Mouse (Mus musculus): ENCODE results near the gene Cenpu. TPM values are rescaled to one million over a fixed set of nuclear protein-coding genes. Genes with fewer than 3 reads are reported as not detected.

Cenpu gene
- polyA plus RNA-seq (2015; fragmentation: Nextera tagmentation; extraction: Ambion mirVana) = 10.1 and 10.5 TPM in 2 replicates

GRCm38 (mm10) chr8:46551615-46552440 is at the start of gene Cenpu:
TSS of gene Cenpu (plus strand) at chr8:46552028.
- no peaks in the 10 kb centered on the region for H3K9me3 ChIP-seq (replicated peaks)
- no peaks in the 10 kb centered on the region for H3K27me3 ChIP-seq
- H3K27ac ChIP-seq (replicated peaks) = peak within 1 kb of the TSS; percentile 83
- H3K4me3 ChIP-seq (replicated peaks) = peak within 1 kb of the TSS; percentile 75
- peak within 1 kb of the TSS; percentile 64 for H3K4me2 ChIP-seq (replicated peaks)
- H3K9ac ChIP-seq = peak within 1 kb of the TSS; percentile 54
- peaks cover 13% of the 10 kb centered on the region for H3K4me1 ChIP-seq
- WGBS = under 1% methylated on average over 50 of the region's 50 CpGs
- no peaks in the 10 kb centered on the region for H3K36me3 ChIP-seq
- ATAC-seq (ENCODE audit: insufficient number of reproducible peaks, low FRiP score, low TSS enrichment, low read depth) = peak; percentile 96

- H3K27me3 ChIP-seq = no peaks in the 10 kb centered on the region
- H3K36me3 ChIP-seq = peaks cover 5% of the 10 kb centered on the region; the same call in 1 of the 2 replicates
- H3K9me3 ChIP-seq (replicated peaks) = no peaks in the 10 kb centered on the region
- 25% methylated on average over 19 of the region's 19 CpGs for WGBS
- H3K4me2 ChIP-seq (replicated peaks) = peak overlapping the region; percentile 44
- H3K27ac ChIP-seq (replicated peaks) = no peak overlapping the region
- peak; percentile 36; the same call in 1 of the 2 replicates for ATAC-seq (ENCODE audit: insufficient number of reproducible peaks, low FRiP score, low TSS enrichment, low read depth)
- peaks cover 20% of the 10 kb centered on the region for H3K4me1 ChIP-seq
- no peak overlapping the region for H3K9ac ChIP-seq
- peak overlapping the region; percentile 30 for H3K4me3 ChIP-seq (replicated peaks)
Observed at GRCm38 (mm10) chr8:46502333-46503071, 49.3 kb upstream of the Cenpu start.

GRCm38 (mm10) chr8:46503072-46503695 is 48.6 kb upstream of the Cenpu start:
- H3K27me3 ChIP-seq = no peaks in the 10 kb centered on the region
- peaks cover 20% of the 10 kb centered on the region for H3K4me1 ChIP-seq
- 76% methylated on average over 12 of the region's 12 CpGs for WGBS
- no peak; the same call in 1 of the 2 replicates for ATAC-seq (ENCODE audit: insufficient number of reproducible peaks, low FRiP score, low TSS enrichment, low read depth)
- H3K9me3 ChIP-seq (replicated peaks) = no peaks in the 10 kb centered on the region
- H3K9ac ChIP-seq = no peak overlapping the region
- H3K4me3 ChIP-seq (replicated peaks) = peak overlapping the region; percentile 30
- H3K36me3 ChIP-seq = peaks cover 5% of the 10 kb centered on the region; the same call in 1 of the 2 replicates
- peak overlapping the region; percentile 44 for H3K4me2 ChIP-seq (replicated peaks)
- H3K27ac ChIP-seq (replicated peaks) = no peak overlapping the region

- peaks cover 24% of the 10 kb centered on the region for H3K4me1 ChIP-seq
Observed at GRCm38 (mm10) chr8:46504196-46504595, 47.6 kb upstream of the Cenpu start.

GRCm38 (mm10) chr8:46508488-46509395 is 43.1 kb upstream of the Cenpu start:
- H3K4me3 ChIP-seq (replicated peaks) = no peak overlapping the region
- H3K4me2 ChIP-seq (replicated peaks) = no peak overlapping the region
- no peaks in the 10 kb centered on the region for H3K9me3 ChIP-seq (replicated peaks)
- peak overlapping the region; percentile 51 for H3K27ac ChIP-seq (replicated peaks)
- 64% methylated on average over 14 of the region's 14 CpGs for WGBS
- H3K27me3 ChIP-seq = no peaks in the 10 kb centered on the region
- H3K9ac ChIP-seq = no peak overlapping the region
- peaks cover 5% of the 10 kb centered on the region; the same call in 1 of the 2 replicates for H3K36me3 ChIP-seq
- H3K4me1 ChIP-seq = peaks cover 15% of the 10 kb centered on the region; the same call in 1 of the 2 replicates
- no peak for ATAC-seq (ENCODE audit: insufficient number of reproducible peaks, low FRiP score, low TSS enrichment, low read depth)

More at GRCm38 (mm10) chr8:46504196-46504595, 47.6 kb upstream of the Cenpu start:
- H3K9me3 ChIP-seq (replicated peaks) = no peaks in the 10 kb centered on the region
- ATAC-seq (ENCODE audit: insufficient number of reproducible peaks, low FRiP score, low TSS enrichment, low read depth) = no peak
- no peaks in the 10 kb centered on the region for H3K27me3 ChIP-seq
- no peak overlapping the region for H3K27ac ChIP-seq (replicated peaks)
- no peak overlapping the region for H3K4me3 ChIP-seq (replicated peaks)
- peaks cover 5% of the 10 kb centered on the region; the same call in 1 of the 2 replicates for H3K36me3 ChIP-seq
- WGBS = 48% methylated on average over 3 of the region's 3 CpGs
- H3K9ac ChIP-seq = no peak overlapping the region
- H3K4me2 ChIP-seq (replicated peaks) = no peak overlapping the region

GRCm38 (mm10) chr8:46509474-46509873 is 42.4 kb upstream of the Cenpu start:
- Histone ChIP-seq H3K27ac (replicated peaks) (0 out of 2 replicates have a peak overlapping the region, but pooled peaks have one; percentile 51), H3K9me3 (replicated peaks) (no peaks in the 10 kb centered on the region), H3K4me2 (replicated peaks) (no peak overlapping the region), H3K36me3 (peaks cover 5% of the 10 kb centered on the region; the same call in 1 of the 2 replicates), H3K4me1 (peaks cover 13% of the 10 kb centered on the region; the same call in 1 of the 2 replicates), H3K9ac (no peak overlapping the region), H3K4me3 (replicated peaks) (no peak overlapping the region), H3K27me3 (no peaks in the 10 kb centered on the region)
- no peak for ATAC-seq (ENCODE audit: insufficient number of reproducible peaks, low FRiP score, low TSS enrichment, low read depth)
- WGBS = 58% methylated on average over 3 of the region's 3 CpGs

- H3K27ac ChIP-seq (replicated peaks) = no peak overlapping the region
- no peaks in the 10 kb centered on the region for H3K27me3 ChIP-seq
- H3K9me3 ChIP-seq (replicated peaks) = no peaks in the 10 kb centered on the region
- ATAC-seq (ENCODE audit: insufficient number of reproducible peaks, low FRiP score, low TSS enrichment, low read depth) = no peak
- H3K4me1 ChIP-seq = peaks cover 13% of the 10 kb centered on the region; the same call in 1 of the 2 replicates
- no peak overlapping the region for H3K4me3 ChIP-seq (replicated peaks)
- H3K4me2 ChIP-seq (replicated peaks) = no peak overlapping the region
- 64% methylated on average over 9 of the region's 9 CpGs for WGBS
- no peak overlapping the region for H3K9ac ChIP-seq
- H3K36me3 ChIP-seq = peaks cover under 1% of the 10 kb centered on the region; the same call in 1 of the 2 replicates
Observed at GRCm38 (mm10) chr8:46511336-46511735, 40.5 kb upstream of the Cenpu start.

- WGBS = 23% methylated on average over 8 of the region's 8 CpGs
- no peak; the same call in 1 of the 2 replicates for ATAC-seq (ENCODE audit: insufficient number of reproducible peaks, low FRiP score, low TSS enrichment, low read depth)
- Histone ChIP-seq H3K4me2 (replicated peaks) (no peak overlapping the region), H3K4me3 (replicated peaks) (no peak overlapping the region), H3K9ac (no peak overlapping the region), H3K27me3 (no peaks in the 10 kb centered on the region), H3K27ac (replicated peaks) (0 out of 2 replicates have a peak overlapping the region, but pooled peaks have one; percentile 7), H3K9me3 (replicated peaks) (no peaks in the 10 kb centered on the region), H3K36me3 (no peaks in the 10 kb centered on the region), H3K4me1 (peaks cover 13% of the 10 kb centered on the region; the same call in 1 of the 2 replicates)
Observed at GRCm38 (mm10) chr8:46512538-46512937, 39.3 kb upstream of the Cenpu start.

- WGBS = 94% methylated on average over 1 of the region's 1 CpGs
Observed at GRCm38 (mm10) chr8:46514027-46514426, 37.8 kb upstream of the Cenpu start.

GRCm38 (mm10) chr8:46520667-46521066 is 31.2 kb upstream of the Cenpu start:
- no peaks in the 10 kb centered on the region for H3K4me1 ChIP-seq
- no peaks in the 10 kb centered on the region for H3K27me3 ChIP-seq
- H3K27ac ChIP-seq (replicated peaks) = no peak overlapping the region
- H3K9ac ChIP-seq = no peak overlapping the region
- no peak overlapping the region for H3K4me2 ChIP-seq (replicated peaks)
- H3K4me3 ChIP-seq (replicated peaks) = no peak overlapping the region
- 87% methylated on average over 6 of the region's 6 CpGs for WGBS
- no peaks in the 10 kb centered on the region for H3K9me3 ChIP-seq (replicated peaks)
- no peak for ATAC-seq (ENCODE audit: insufficient number of reproducible peaks, low FRiP score, low TSS enrichment, low read depth)
- peaks cover 3% of the 10 kb centered on the region; the same call in 1 of the 2 replicates for H3K36me3 ChIP-seq

More at GRCm38 (mm10) chr8:46514027-46514426, 37.8 kb upstream of the Cenpu start:
- Histone ChIP-seq H3K9ac (no peak overlapping the region), H3K27me3 (no peaks in the 10 kb centered on the region), H3K36me3 (no peaks in the 10 kb centered on the region), H3K4me1 (peaks cover 10% of the 10 kb centered on the region; the same call in 1 of the 2 replicates), H3K4me2 (replicated peaks) (no peak overlapping the region), H3K27ac (replicated peaks) (no peak overlapping the region), H3K9me3 (replicated peaks) (no peaks in the 10 kb centered on the region), H3K4me3 (replicated peaks) (no peak overlapping the region)
- no peak for ATAC-seq (ENCODE audit: insufficient number of reproducible peaks, low FRiP score, low TSS enrichment, low read depth)
